Mouse (Mus musculus) stomach, postnatal 0 days (tissue): ENCODE measurements at regions not wholly inside any gene's neighbourhood (a gene's known extent, or its start where the extent isn't known, plus 50 kb on each side); places are given as distances from the start of the nearest gene placed in this dataset.

Experiments used
- CTCF ChIP-seq: IDR thresholded peaks from 2 replicates; pipeline ENCODE4 v1.5.1; 2016; ENCODE audit warnings: antibody characterized with exemption, low read depth, mild to moderate bottlenecking, moderate library complexity
- EP300 ChIP-seq: optimal IDR thresholded peaks from 2 replicates; pipeline ENCODE3; 2016; ENCODE audit warnings: antibody characterized with exemption

DNA sequence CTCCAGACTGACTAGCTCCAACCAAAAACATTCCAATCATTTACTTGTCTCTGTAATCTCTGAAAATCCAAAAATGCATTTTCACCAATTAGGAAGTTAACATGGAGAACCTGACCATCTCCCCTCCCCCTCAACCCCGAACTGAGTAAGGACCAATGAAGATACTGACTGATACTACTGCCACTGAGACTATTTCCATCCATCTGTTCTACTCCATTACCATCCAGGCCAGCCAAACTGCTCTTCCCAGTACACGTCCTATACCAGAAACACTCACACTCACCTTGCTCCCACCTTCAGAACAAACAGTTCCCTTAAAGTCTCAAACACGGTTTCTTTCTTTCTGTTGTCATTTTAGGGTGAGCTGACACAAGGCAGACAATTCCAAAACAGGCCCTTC is 55.1 kb upstream of the Kcna3 start:
- TF ChIP-seq CTCF (no peak), EP300 (no peak)
